Mouse (Mus musculus): Measurements from ENCODE around the gene Bzw2.

Bzw2 gene

GRCm38 (mm10) chr12:36065911-36066310 is 92.0 kb downstream of the Bzw2 start:
- no peak for DNase-seq

GRCm38 (mm10) chr12:36057699-36058098 is 100.2 kb downstream of the Bzw2 start:
- DNase-seq = no peak

- no peak for DNase-seq
These were observed 107.6 kb downstream of the Bzw2 start for GRCm38 (mm10) chr12:36050276-36050675.

GRCm38 (mm10) chr12:36047593-36047992 is 110.3 kb downstream of the Bzw2 start:
- DNase-seq = no peak

- no peak for DNase-seq
These were observed 111.7 kb downstream of the Bzw2 start for GRCm38 (mm10) chr12:36046196-36046595.

GRCm38 (mm10) chr12:36044691-36045090 is 113.2 kb downstream of the Bzw2 start:
- no peak for DNase-seq

GRCm38 (mm10) chr12:36042348-36042778 is 115.5 kb downstream of the Bzw2 start, which contains the start of gene Tspan13:
TSS of gene Tspan13 (minus strand) at chr12:36042500.
- DNase-seq = peak; percentile 94

Measured in right cerebral cortex, adult 18-20 months (tissue).